Mouse (Mus musculus) forebrain, embryonic 14.5 days (tissue): ENCODE data around the gene Lss. TPM values are rescaled to one million over a fixed set of nuclear protein-coding genes. Genes with fewer than 3 reads are reported as not detected.

Experiments
- ATAC-seq: fragments of 200-750 bp; cut with Nextera tagmentation; 2 replicates; pipeline ENCODE4 v1.8.0; 2017; ENCODE audit warnings: mild to moderate bottlenecking, moderate library complexity
- DNase-seq: peaks from one replicate; pipeline ENCODE4 v3.0.0-alpha.2; 2015; ENCODE audit warnings: low spot score
- H3K27ac ChIP-seq: fragments of 300-500 bp; sonication (generic); 2 replicates; pipeline ENCODE4 v1.5.1; 2014; ENCODE audit warnings: low read depth, mild to moderate bottlenecking, control low read depth, low read length, moderate library complexity
- H3K27me3 ChIP-seq: fragments of 300-500 bp; sonication (generic); replicated peaks from 2 replicates; pipeline ENCODE4 v1.6.1; 2014; ENCODE audit warnings: low read length, control low read depth, mixed read lengths; ENCODE audit not compliant: control insufficient read depth, insufficient read depth
- H3K36me3 ChIP-seq: fragments of 300-500 bp; sonication (generic); 2 replicates; pipeline ENCODE4 v1.6.1; 2014; ENCODE audit warnings: low read length, control low read depth; ENCODE audit not compliant: control insufficient read depth, insufficient read depth
- H3K4me1 ChIP-seq: fragments of 300-500 bp; sonication (generic); 2 replicates; pipeline ENCODE4 v1.6.1; 2014; ENCODE audit warnings: antibody characterized with exemption, low read length, control low read depth; ENCODE audit not compliant: control insufficient read depth, insufficient read depth
- H3K4me2 ChIP-seq: fragments of 300-500 bp; sonication (generic); 2 replicates; pipeline ENCODE4 v1.6.1; 2014; ENCODE audit warnings: mild to moderate bottlenecking, control low read depth, low read length
- H3K4me3 ChIP-seq: fragments of 300-500 bp; sonication (generic); 2 replicates; pipeline ENCODE4 v1.5.1; 2014; ENCODE audit warnings: low read depth, low read length, control low read depth
- H3K9ac ChIP-seq: fragments of 300-500 bp; sonication (generic); 2 replicates; pipeline ENCODE4 v1.6.1; 2014; ENCODE audit warnings: mild to moderate bottlenecking, low read length, control low read depth, moderate library complexity
- H3K9me3 ChIP-seq: fragments of 300-500 bp; sonication (generic); replicated peaks from 2 replicates; pipeline ENCODE4 v1.6.1; 2016; ENCODE audit warnings: low read length, control low read depth, mixed read lengths; ENCODE audit not compliant: control insufficient read depth
- WGBS: fragments of 180-500 bp; shearing (Covaris S2); extraction: QIAGEN DNeasy Blood & Tissue Kit; methylation state at CpG from one replicate; pipeline ENCODE4 v1.1.7; 2014; 5-methylcytosine and 5-hydroxymethylcytosine counted together
- polyA plus RNA-seq: library from polyadenylated mRNA; unstranded; fragments of >200 nt; fragmentation: Nextera tagmentation; extraction: Ambion mirVana; gene quantifications from 2 replicates; pipeline ENCODE4 v1.2.1, GENCODE M21; 2014

Gene Lss
- polyA plus RNA-seq, 1 experiment from 2014 or later, result 36.1 TPM

- Histone ChIP-seq H3K4me2 (no peak overlapping the region), H3K27me3 (no peaks in the 10 kb centered on the region), H3K9ac (no peak overlapping the region), H3K4me3 (no peak overlapping the region), H3K9me3 (no peaks in the 10 kb centered on the region), H3K27ac (no peak overlapping the region), H3K4me1 (no peaks in the 10 kb centered on the region), H3K36me3 (peaks cover 99% of the 10 kb centered on the region)
- DNase-seq (no peak), ATAC-seq (no peak)
- 93% methylated on average over 8 of the region's 8 CpGs for whole genome bisulfite sequencing
Measured at GRCm38 (mm10) chr10:76546566-76546965, 15.2 kb downstream of the Lss start.

GRCm38 (mm10) chr10:76548218-76548617 is 16.8 kb downstream of the Lss start:
- Histone ChIP-seq H3K27ac (no peak overlapping the region), H3K4me1 (no peaks in the 10 kb centered on the region), H3K9ac (no peak overlapping the region), H3K4me3 (no peak overlapping the region), H3K9me3 (no peaks in the 10 kb centered on the region), H3K27me3 (no peaks in the 10 kb centered on the region), H3K36me3 (peaks cover 99% of the 10 kb centered on the region), H3K4me2 (no peak overlapping the region)
- no peak for ATAC-seq
- no peak for DNase-seq
- 95% methylated on average over 8 of the region's 8 CpGs for WGBS

- WGBS, result 92% methylated on average over 5 of the region's 5 CpGs
- no peak overlapping the region for H3K27ac ChIP-seq
- no peak overlapping the region for H3K4me2 ChIP-seq
- no peak overlapping the region for H3K9ac ChIP-seq
- no peaks in the 10 kb centered on the region for H3K27me3 ChIP-seq
- peaks cover 97% of the 10 kb centered on the region for H3K36me3 ChIP-seq
- DNase-seq (no peak), ATAC-seq (no peak)
- H3K4me3 ChIP-seq, result no peak overlapping the region
- H3K4me1 ChIP-seq, result no peaks in the 10 kb centered on the region
- no peaks in the 10 kb centered on the region for H3K9me3 ChIP-seq
Measured at GRCm38 (mm10) chr10:76550458-76550857, 19.1 kb downstream of the Lss start.

- H3K4me1 ChIP-seq, result no peaks in the 10 kb centered on the region
- 71% methylated on average over 3 of the region's 3 CpGs for WGBS
- H3K4me3 ChIP-seq, result no peak overlapping the region
- ATAC-seq, result no peak
- H3K27ac ChIP-seq, result no peak overlapping the region
- H3K9me3 ChIP-seq, result no peaks in the 10 kb centered on the region
- no peak for DNase-seq
- no peak overlapping the region for H3K4me2 ChIP-seq
- no peaks in the 10 kb centered on the region for H3K27me3 ChIP-seq
- peaks cover 92% of the 10 kb centered on the region for H3K36me3 ChIP-seq
- H3K9ac ChIP-seq, result no peak overlapping the region
Measured at GRCm38 (mm10) chr10:76551556-76551955, 20.2 kb downstream of the Lss start.

GRCm38 (mm10) chr10:76554061-76554460 is 22.7 kb downstream of the Lss start:
- peaks cover 69% of the 10 kb centered on the region for H3K36me3 ChIP-seq
- H3K4me3 ChIP-seq, result no peak overlapping the region
- WGBS, result 91% methylated on average over 5 of the region's 5 CpGs
- no peak for DNase-seq
- no peaks in the 10 kb centered on the region for H3K9me3 ChIP-seq
- H3K4me1 ChIP-seq, result no peaks in the 10 kb centered on the region
- H3K9ac ChIP-seq, result no peak overlapping the region
- ATAC-seq, result no peak
- H3K27ac ChIP-seq, result no peak overlapping the region
- no peak overlapping the region for H3K4me2 ChIP-seq
- no peaks in the 10 kb centered on the region for H3K27me3 ChIP-seq

- Histone ChIP-seq H3K27me3 (no peaks in the 10 kb centered on the region), H3K4me1 (no peaks in the 10 kb centered on the region), H3K4me3 (no peak within 1 kb of the TSS), H3K9me3 (no peaks in the 10 kb centered on the region), H3K4me2 (no peak within 1 kb of the TSS), H3K9ac (no peak within 1 kb of the TSS), H3K27ac (no peak within 1 kb of the TSS), H3K36me3 (no peaks in the 10 kb centered on the region)
- no peak for DNase-seq
- WGBS, result 89% methylated on average over 10 of the region's 10 CpGs
- ATAC-seq, result no peak
Measured at GRCm38 (mm10) chr10:76561972-76562371, 30.6 kb downstream of the Lss start, which contains the start of gene Spatc1l. Gene Spatc1l, plus strand, starts transcription at chr10:76562272.

GRCm38 (mm10) chr10:76569996-76570685 is 38.8 kb downstream of the Lss start:
- Histone ChIP-seq H3K4me2 (no peak overlapping the region), H3K36me3 (no peaks in the 10 kb centered on the region), H3K27me3 (no peaks in the 10 kb centered on the region), H3K4me1 (no peaks in the 10 kb centered on the region), H3K9me3 (no peaks in the 10 kb centered on the region), H3K27ac (no peak overlapping the region), H3K9ac (no peak overlapping the region), H3K4me3 (no peak overlapping the region)
- DNase-seq, result no peak
- no peak for ATAC-seq
- WGBS, result 95% methylated on average over 22 of the region's 22 CpGs

GRCm38 (mm10) chr10:76571070-76571469 is 39.7 kb downstream of the Lss start:
- ATAC-seq (no peak), DNase-seq (no peak)
- no peak overlapping the region for H3K4me2 ChIP-seq
- no peak overlapping the region for H3K9ac ChIP-seq
- H3K27ac ChIP-seq, result no peak overlapping the region
- H3K4me1 ChIP-seq, result no peaks in the 10 kb centered on the region
- H3K27me3 ChIP-seq, result no peaks in the 10 kb centered on the region
- H3K4me3 ChIP-seq, result no peak overlapping the region
- H3K36me3 ChIP-seq, result no peaks in the 10 kb centered on the region
- 70% methylated on average over 2 of the region's 2 CpGs for WGBS
- no peaks in the 10 kb centered on the region for H3K9me3 ChIP-seq

GRCm38 (mm10) chr10:76572151-76572550 is 40.8 kb downstream of the Lss start:
- H3K9me3 ChIP-seq, result no peaks in the 10 kb centered on the region
- no peak overlapping the region for H3K27ac ChIP-seq
- ATAC-seq (no peak), DNase-seq (no peak)
- H3K4me1 ChIP-seq, result no peaks in the 10 kb centered on the region
- no peak overlapping the region for H3K4me3 ChIP-seq
- no peak overlapping the region for H3K9ac ChIP-seq
- WGBS, result 17% methylated on average over 3 of the region's 3 CpGs
- no peak overlapping the region for H3K4me2 ChIP-seq
- H3K36me3 ChIP-seq, result no peaks in the 10 kb centered on the region
- H3K27me3 ChIP-seq, result no peaks in the 10 kb centered on the region
